Mouse (Mus musculus): ENCODE results near the gene Galnt2.

GRCm38 (mm10) chr8:124229883-124230282, 1.3 kb upstream of the Galnt2 start:
- TF ChIP-seq EP300 (IDR thresholded peaks at IDR 0.05; ENCODE audit: low read depth) (no peak), CTCF (IDR thresholded peaks at IDR 0.05; ENCODE audit: low read depth) (no peak)

Measured in liver, postnatal 0 days (tissue).